Mouse (Mus musculus): ENCODE data around the gene Sun5. TPM values are rescaled to one million over a fixed set of nuclear protein-coding genes. Genes with fewer than 3 reads are reported as not detected.

Sun5 gene
- total and polyA plus RNA-seq, 3 experiments: 0.30 TPM; not detected in 2

DNA sequence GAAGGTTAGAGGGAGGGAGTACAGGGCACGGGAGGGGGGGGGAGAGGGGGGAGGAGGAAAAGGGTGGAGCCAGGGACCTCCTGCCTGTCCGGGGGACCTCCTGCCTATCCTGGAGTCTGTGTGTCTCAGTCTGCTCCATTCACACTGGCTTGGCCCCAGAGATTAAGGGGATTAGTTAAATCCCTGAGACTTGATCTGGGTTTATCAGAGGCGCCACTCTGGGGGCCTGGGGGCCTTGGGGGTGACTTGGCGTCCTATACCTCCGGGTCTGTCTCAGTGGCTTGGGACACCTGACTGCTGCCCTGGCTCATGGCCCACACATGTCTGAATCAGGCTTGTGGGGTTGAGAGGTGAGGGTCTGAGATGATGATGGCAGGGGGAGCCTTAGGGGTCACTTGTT is 17.3 kb downstream of the Sun5 start:
- Histone ChIP-seq H3K4me1 (ENCODE audit: control insufficient read depth in 1 of 2, insufficient read depth in 2 of 2) (no peaks in the 10 kb centered on the region), H3K4me2 (ENCODE audit: insufficient read depth, low read depth, poor library complexity, severe bottlenecking) (no peak overlapping the region), H3K27me3 (replicated peaks) (peaks cover 75% of the 10 kb centered on the region), H3K9me3 (replicated peaks; ENCODE audit: low read length) (peaks cover 12% of the 10 kb centered on the region), H3K36me3 (replicated peaks in 1 of 2; ENCODE audit: control insufficient read depth in 1 of 2, insufficient read depth in 1 of 2, low read length in 1 of 2) (no peaks in the 10 kb centered on the region), H3K27ac (ENCODE audit: insufficient read depth, low read depth) (no peak overlapping the region), H3K9ac (ENCODE audit: insufficient read depth, low read depth) (no peak overlapping the region), H3K4me3 (replicated peaks in 1 of 3; ENCODE audit: low read depth in 2 of 3, low read length in 2 of 3, poor library complexity in 1 of 3) (no peak overlapping the region), H3K79me2 (replicated peaks; ENCODE audit: control insufficient read depth, extremely low read depth, insufficient read depth, poor library complexity, severe bottlenecking) (no peaks in the 10 kb centered on the region)
- TF ChIP-seq USF2 (conservative IDR thresholded peaks at IDR 0.05; ENCODE audit: low read depth, low read length) (no peak), ZMIZ1 (IDR thresholded peaks at IDR 0.05; ENCODE audit: low read depth, low read length) (no peak), JUN (IDR thresholded peaks at IDR 0.05; ENCODE audit: insufficient read depth, low read depth, low read length) (no peak), MXI1 (IDR thresholded peaks at IDR 0.05; ENCODE audit: low read depth, low read length) (no peak), CHD2 (IDR thresholded peaks at IDR 0.05; ENCODE audit: low read length) (no peak), IRF4 (IDR thresholded peaks at IDR 0.05; ENCODE audit: low read depth, low read length) (no peak), PAX5 (IDR thresholded peaks at IDR 0.05; ENCODE audit: low read length) (no peak), TCF12 (IDR thresholded peaks at IDR 0.05; ENCODE audit: low read depth, low read length) (no peak), ZKSCAN1 (IDR thresholded peaks at IDR 0.05; ENCODE audit: borderline replicate concordance, low read depth, low read length) (no peak), RAD21 (IDR thresholded peaks at IDR 0.05; ENCODE audit: low read depth, low read length) (no peak), ELF1 (IDR thresholded peaks at IDR 0.05; ENCODE audit: low read depth, low read length) (no peak), NELFE (IDR thresholded peaks at IDR 0.05; ENCODE audit: low read depth, low read length) (no peak), E2F4 (IDR thresholded peaks at IDR 0.05; ENCODE audit: insufficient replicate concordance, low read depth, low read length) (no peak), ZC3H11A (IDR thresholded peaks at IDR 0.05; ENCODE audit: low read depth, low read length) (no peak), SIN3A (IDR thresholded peaks at IDR 0.05; ENCODE audit: low read length) (no peak), RCOR1 (conservative IDR thresholded peaks at IDR 0.05; ENCODE audit: low read depth, low read length) (no peak), JUND (conservative IDR thresholded peaks at IDR 0.05; ENCODE audit: low read depth, low read length) (no peak), CHD1 (IDR thresholded peaks at IDR 0.05; ENCODE audit: low read depth, low read length) (no peak), POLR2A (IDR thresholded peaks at IDR 0.05; ENCODE audit: low read depth, low read length) (no peak), UBTF (IDR thresholded peaks at IDR 0.05; ENCODE audit: low read depth, low read length) (no peak)
- no peak for DNase-seq (ENCODE audit: extremely low read depth)
- in situ Hi-C loops (cut with MboI; ENCODE audit: low pct_ligation_motif_present, low pct_unique_long_range_greater_than_20kb, low sequenced_read_pairs) (no loop called here), dilution Hi-C loops (cut with MboI; ENCODE audit: extremely low pct_ligation_motif_present, extremely low pct_unique_long_range_greater_than_20kb, low sequenced_read_pairs) (no loop called here)

DNA sequence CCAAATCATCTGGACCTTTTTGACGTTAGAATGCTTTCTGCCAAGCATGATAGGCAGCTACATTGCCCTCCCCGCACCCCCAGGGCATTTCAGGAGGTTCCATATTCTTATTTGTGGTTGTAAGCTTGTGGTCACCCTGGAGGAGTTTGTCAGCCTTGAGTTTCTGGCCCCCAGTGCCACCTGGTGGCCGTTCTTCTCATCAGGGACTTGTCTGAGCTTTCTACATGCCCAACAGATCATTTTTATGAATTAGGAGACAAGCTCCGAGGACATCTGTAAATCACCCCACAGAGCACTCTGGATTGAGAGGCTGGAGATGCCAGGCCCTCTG is 19.9 kb downstream of the Sun5 start:
- peaks cover 12% of the 10 kb centered on the region for H3K9me3 ChIP-seq (replicated peaks; ENCODE audit: low read length)
- TF ChIP-seq POLR2A (IDR thresholded peaks at IDR 0.05; ENCODE audit: low read depth, low read length) (no peak), ZMIZ1 (IDR thresholded peaks at IDR 0.05; ENCODE audit: low read depth, low read length) (no peak), USF1 (IDR thresholded peaks at IDR 0.05; ENCODE audit: low read depth, low read length) (no peak), CHD1 (IDR thresholded peaks at IDR 0.05; ENCODE audit: low read depth, low read length) (no peak), BHLHE40 (IDR thresholded peaks at IDR 0.05; ENCODE audit: low read depth, low read length) (no peak), NELFE (IDR thresholded peaks at IDR 0.05; ENCODE audit: low read depth, low read length) (no peak), SMC3 (IDR thresholded peaks at IDR 0.05; ENCODE audit: low read depth, low read length) (peak; percentile 80), ZNF384 (IDR thresholded peaks at IDR 0.05; ENCODE audit: low read depth, low read length) (no peak), RAD21 (IDR thresholded peaks at IDR 0.05; ENCODE audit: low read depth, low read length) (peak; percentile 57), ZKSCAN1 (IDR thresholded peaks at IDR 0.05; ENCODE audit: borderline replicate concordance, low read depth, low read length) (no peak), NRF1 (IDR thresholded peaks at IDR 0.05; ENCODE audit: low read depth, low read length) (no peak), MAFK (IDR thresholded peaks at IDR 0.05; ENCODE audit: insufficient replicate concordance, low read length) (no peak), ETS1 (conservative IDR thresholded peaks at IDR 0.05; ENCODE audit: low read depth, low read length) (no peak), USF2 (conservative IDR thresholded peaks at IDR 0.05; ENCODE audit: low read depth, low read length) (no peak), MAX (IDR thresholded peaks at IDR 0.05; ENCODE audit: low read length) (no peak), CHD2 (IDR thresholded peaks at IDR 0.05; ENCODE audit: low read length) (no peak), MEF2A (IDR thresholded peaks at IDR 0.05; ENCODE audit: borderline replicate concordance, low read depth, low read length) (no peak), TBP (conservative IDR thresholded peaks at IDR 0.05; ENCODE audit: low read depth, low read length) (no peak), MYC (IDR thresholded peaks at IDR 0.05; ENCODE audit: low read depth, low read length) (no peak), MXI1 (IDR thresholded peaks at IDR 0.05; ENCODE audit: low read depth, low read length) (no peak), IRF4 (IDR thresholded peaks at IDR 0.05; ENCODE audit: low read depth, low read length) (no peak), ZC3H11A (IDR thresholded peaks at IDR 0.05; ENCODE audit: low read depth, low read length) (no peak), ELF1 (IDR thresholded peaks at IDR 0.05; ENCODE audit: low read depth, low read length) (no peak), CTCF (conservative IDR thresholded peaks at IDR 0.05 in 1 of 2, IDR thresholded peaks at IDR 0.05 in 1 of 2; ENCODE audit: low read depth in 2 of 2, low read length in 2 of 2) (peak in 1 of 2 experiments; percentile 79; a peak in 3 of 4 replicates)

More for the DNA sequence above, 19.9 kb downstream of the Sun5 start:
- peak; percentile 48 for DNase-seq (ENCODE audit: extremely low read depth)
- no peaks in the 10 kb centered on the region for H3K79me2 ChIP-seq (replicated peaks; ENCODE audit: control insufficient read depth, extremely low read depth, insufficient read depth, poor library complexity, severe bottlenecking)
- in situ Hi-C loops (cut with MboI; ENCODE audit: low pct_ligation_motif_present, low pct_unique_long_range_greater_than_20kb, low sequenced_read_pairs) (no loop called here), dilution Hi-C loops (cut with MboI; ENCODE audit: extremely low pct_ligation_motif_present, extremely low pct_unique_long_range_greater_than_20kb, low sequenced_read_pairs) (no loop called here)
- no peak overlapping the region for H3K9ac ChIP-seq (ENCODE audit: insufficient read depth, low read depth)
- H3K4me2 ChIP-seq (ENCODE audit: insufficient read depth, low read depth, poor library complexity, severe bottlenecking): no peak overlapping the region
- H3K36me3 ChIP-seq (replicated peaks in 1 of 2; ENCODE audit: control insufficient read depth in 1 of 2, insufficient read depth in 1 of 2, low read length in 1 of 2): no peaks in the 10 kb centered on the region
- no peaks in the 10 kb centered on the region for H3K4me1 ChIP-seq (ENCODE audit: control insufficient read depth in 1 of 2, insufficient read depth in 2 of 2)
- no peak overlapping the region for H3K4me3 ChIP-seq (replicated peaks in 1 of 3; ENCODE audit: low read depth in 2 of 3, low read length in 2 of 3, poor library complexity in 1 of 3)
- H3K27ac ChIP-seq (ENCODE audit: insufficient read depth, low read depth): no peak overlapping the region
- peaks cover 81% of the 10 kb centered on the region for H3K27me3 ChIP-seq (replicated peaks)
